Mouse (Mus musculus): ENCODE data around the gene Srgn. TPM values are rescaled to one million over a fixed set of nuclear protein-coding genes. Genes with fewer than 3 reads are reported as not detected.
A peak's percentile ranks its signal among the peaks of the same experiment; 100 is the strongest.

The Srgn gene
- total and polyA plus RNA-seq, 3 experiments: 92.7 to 700 (median 463) TPM

GRCm38 (mm10) chr10:62544316-62544715, 17.1 kb upstream of the Srgn start:
- Histone ChIP-seq H3K4me1 (ENCODE audit: insufficient read depth, low read depth, low read length) (peaks cover 29% of the 10 kb centered on the region), H3K9me3 (replicated peaks) (no peaks in the 10 kb centered on the region), H3K36me3 (replicated peaks) (no peaks in the 10 kb centered on the region), H3K4me3 (ENCODE audit: low read depth, low read length) (no peak overlapping the region), H3K27me3 (ENCODE audit: insufficient read depth, low read length) (no peaks in the 10 kb centered on the region)
- DNase-seq (ENCODE audit: low spot score): no peak
- ATAC-seq (ENCODE audit: extremely low read depth, insufficient number of reproducible peaks, low FRiP score, poor library complexity, severe bottlenecking): no peak
- TF ChIP-seq GATA1 (IDR thresholded peaks at IDR 0.05; ENCODE audit: borderline replicate concordance, low read length) (no peak), GATA2 (IDR thresholded peaks at IDR 0.05; ENCODE audit: borderline replicate concordance, low read depth, low read length) (no peak), CTCF (IDR thresholded peaks at IDR 0.05; ENCODE audit: low read depth, low read length) (no peak), POLR2AphosphoS5 (IDR thresholded peaks at IDR 0.05; ENCODE audit: insufficient replicate concordance, low read depth, low read length) (no peak)

GRCm38 (mm10) chr10:62543399-62543808, 16.2 kb upstream of the Srgn start:
- ATAC-seq (ENCODE audit: extremely low read depth, insufficient number of reproducible peaks, low FRiP score, poor library complexity, severe bottlenecking) (peak; percentile 79), DNase-seq (ENCODE audit: low spot score) (peak; percentile 40)
- Histone ChIP-seq H3K9me3 (replicated peaks) (no peaks in the 10 kb centered on the region), H3K27me3 (ENCODE audit: insufficient read depth, low read length) (no peaks in the 10 kb centered on the region), H3K4me3 (ENCODE audit: low read depth, low read length) (no peak overlapping the region; the same call in 1 of the 2 replicates), H3K4me1 (ENCODE audit: insufficient read depth, low read depth, low read length) (peaks cover 28% of the 10 kb centered on the region), H3K36me3 (replicated peaks) (no peaks in the 10 kb centered on the region)
- no peak for TF ChIP-seq GATA2 (IDR thresholded peaks at IDR 0.05; ENCODE audit: borderline replicate concordance, low read depth, low read length)

GRCm38 (mm10) chr10:62542928-62543327, 15.7 kb upstream of the Srgn start:
- H3K4me3 ChIP-seq (ENCODE audit: low read depth, low read length): no peak overlapping the region; the same call in 1 of the 2 replicates
- no peaks in the 10 kb centered on the region for H3K27me3 ChIP-seq (ENCODE audit: insufficient read depth, low read length)
- DNase-seq (ENCODE audit: low spot score) (no peak), ATAC-seq (ENCODE audit: extremely low read depth, insufficient number of reproducible peaks, low FRiP score, poor library complexity, severe bottlenecking) (no peak)
- TF ChIP-seq GATA2 (IDR thresholded peaks at IDR 0.05; ENCODE audit: borderline replicate concordance, low read depth, low read length) (no peak), POLR2AphosphoS5 (IDR thresholded peaks at IDR 0.05; ENCODE audit: insufficient replicate concordance, low read depth, low read length) (no peak)
- H3K9me3 ChIP-seq (replicated peaks): no peaks in the 10 kb centered on the region
- no peaks in the 10 kb centered on the region for H3K36me3 ChIP-seq (replicated peaks)
- peaks cover 27% of the 10 kb centered on the region for H3K4me1 ChIP-seq (ENCODE audit: insufficient read depth, low read depth, low read length)

- Histone ChIP-seq H3K36me3 (replicated peaks) (no peaks in the 10 kb centered on the region), H3K9me3 (replicated peaks) (no peaks in the 10 kb centered on the region), H3K4me1 (ENCODE audit: insufficient read depth, low read depth, low read length) (peaks cover 27% of the 10 kb centered on the region), H3K4me3 (ENCODE audit: low read depth, low read length) (no peak overlapping the region), H3K27me3 (ENCODE audit: insufficient read depth, low read length) (no peaks in the 10 kb centered on the region)
- DNase-seq (ENCODE audit: low spot score) (no peak), ATAC-seq (ENCODE audit: extremely low read depth, insufficient number of reproducible peaks, low FRiP score, poor library complexity, severe bottlenecking) (no peak)
- TF ChIP-seq TAL1 (conservative IDR thresholded peaks at IDR 0.05; ENCODE audit: low read depth, low read length) (no peak), GATA1 (IDR thresholded peaks at IDR 0.05; ENCODE audit: borderline replicate concordance, low read length) (no peak), POLR2AphosphoS5 (IDR thresholded peaks at IDR 0.05; ENCODE audit: insufficient replicate concordance, low read depth, low read length) (no peak), CTCF (IDR thresholded peaks at IDR 0.05; ENCODE audit: low read depth, low read length) (no peak), GATA2 (IDR thresholded peaks at IDR 0.05; ENCODE audit: borderline replicate concordance, low read depth, low read length) (no peak)
Observed at GRCm38 (mm10) chr10:62542507-62542906, 15.3 kb upstream of the Srgn start.

- no peak overlapping the region for H3K4me3 ChIP-seq (ENCODE audit: low read depth, low read length)
- TF ChIP-seq TAL1 (conservative IDR thresholded peaks at IDR 0.05; ENCODE audit: low read depth, low read length): no peak
- no peak for TF ChIP-seq GATA2 (IDR thresholded peaks at IDR 0.05; ENCODE audit: borderline replicate concordance, low read depth, low read length)
- no peak for TF ChIP-seq CTCF (IDR thresholded peaks at IDR 0.05; ENCODE audit: low read depth, low read length)
- TF ChIP-seq POLR2AphosphoS5 (IDR thresholded peaks at IDR 0.05; ENCODE audit: insufficient replicate concordance, low read depth, low read length): no peak
- TF ChIP-seq GATA1 (IDR thresholded peaks at IDR 0.05; ENCODE audit: borderline replicate concordance, low read length): no peak
- no peaks in the 10 kb centered on the region for H3K9me3 ChIP-seq (replicated peaks)
- no peaks in the 10 kb centered on the region for H3K27me3 ChIP-seq (ENCODE audit: insufficient read depth, low read length)
- peak; percentile 31; the same call in 1 of the 2 replicates for ATAC-seq (ENCODE audit: extremely low read depth, insufficient number of reproducible peaks, low FRiP score, poor library complexity, severe bottlenecking)
- peak; percentile 26 for DNase-seq (ENCODE audit: low spot score)
- no peaks in the 10 kb centered on the region for H3K36me3 ChIP-seq (replicated peaks)
- peaks cover 27% of the 10 kb centered on the region for H3K4me1 ChIP-seq (ENCODE audit: insufficient read depth, low read depth, low read length)
Observed at GRCm38 (mm10) chr10:62541499-62541898, 14.2 kb upstream of the Srgn start.

GRCm38 (mm10) chr10:62540800-62541199, 13.5 kb upstream of the Srgn start:
- DNase-seq (ENCODE audit: low spot score): no peak
- Histone ChIP-seq H3K4me1 (ENCODE audit: insufficient read depth, low read depth, low read length) (peaks cover 33% of the 10 kb centered on the region), H3K4me3 (ENCODE audit: low read depth, low read length) (no peak overlapping the region), H3K9me3 (replicated peaks) (no peaks in the 10 kb centered on the region), H3K36me3 (replicated peaks) (no peaks in the 10 kb centered on the region), H3K27me3 (ENCODE audit: insufficient read depth, low read length) (no peaks in the 10 kb centered on the region)
- TF ChIP-seq CTCF (IDR thresholded peaks at IDR 0.05; ENCODE audit: low read depth, low read length) (no peak), TAL1 (conservative IDR thresholded peaks at IDR 0.05; ENCODE audit: low read depth, low read length) (no peak), GATA1 (IDR thresholded peaks at IDR 0.05; ENCODE audit: borderline replicate concordance, low read length) (no peak), POLR2AphosphoS5 (IDR thresholded peaks at IDR 0.05; ENCODE audit: insufficient replicate concordance, low read depth, low read length) (no peak), GATA2 (IDR thresholded peaks at IDR 0.05; ENCODE audit: borderline replicate concordance, low read depth, low read length) (no peak)
- no peak for ATAC-seq (ENCODE audit: extremely low read depth, insufficient number of reproducible peaks, low FRiP score, poor library complexity, severe bottlenecking)

- ATAC-seq (ENCODE audit: extremely low read depth, insufficient number of reproducible peaks, low FRiP score, poor library complexity, severe bottlenecking) (no peak), DNase-seq (ENCODE audit: low spot score) (no peak)
- Histone ChIP-seq H3K4me3 (ENCODE audit: low read depth, low read length) (no peak overlapping the region), H3K9me3 (replicated peaks) (no peaks in the 10 kb centered on the region), H3K36me3 (replicated peaks) (no peaks in the 10 kb centered on the region), H3K4me1 (ENCODE audit: insufficient read depth, low read depth, low read length) (peaks cover 21% of the 10 kb centered on the region), H3K27me3 (ENCODE audit: insufficient read depth, low read length) (0 out of 2 replicates have a peak, but pooled peaks cover 6% of the 10 kb centered on the region)
- TF ChIP-seq GATA2 (IDR thresholded peaks at IDR 0.05; ENCODE audit: borderline replicate concordance, low read depth, low read length): no peak
- TF ChIP-seq POLR2AphosphoS5 (IDR thresholded peaks at IDR 0.05; ENCODE audit: insufficient replicate concordance, low read depth, low read length): no peak
- TF ChIP-seq TAL1 (conservative IDR thresholded peaks at IDR 0.05; ENCODE audit: low read depth, low read length): no peak
- TF ChIP-seq CTCF (IDR thresholded peaks at IDR 0.05; ENCODE audit: low read depth, low read length): no peak
- no peak for TF ChIP-seq GATA1 (IDR thresholded peaks at IDR 0.05; ENCODE audit: borderline replicate concordance, low read length)
Observed at GRCm38 (mm10) chr10:62534509-62534908, 7.3 kb upstream of the Srgn start.

Measured in G1E (cell line).